20 mouse cellular contexts compared by ENCODE assay signal in the genomic region with DNA sequence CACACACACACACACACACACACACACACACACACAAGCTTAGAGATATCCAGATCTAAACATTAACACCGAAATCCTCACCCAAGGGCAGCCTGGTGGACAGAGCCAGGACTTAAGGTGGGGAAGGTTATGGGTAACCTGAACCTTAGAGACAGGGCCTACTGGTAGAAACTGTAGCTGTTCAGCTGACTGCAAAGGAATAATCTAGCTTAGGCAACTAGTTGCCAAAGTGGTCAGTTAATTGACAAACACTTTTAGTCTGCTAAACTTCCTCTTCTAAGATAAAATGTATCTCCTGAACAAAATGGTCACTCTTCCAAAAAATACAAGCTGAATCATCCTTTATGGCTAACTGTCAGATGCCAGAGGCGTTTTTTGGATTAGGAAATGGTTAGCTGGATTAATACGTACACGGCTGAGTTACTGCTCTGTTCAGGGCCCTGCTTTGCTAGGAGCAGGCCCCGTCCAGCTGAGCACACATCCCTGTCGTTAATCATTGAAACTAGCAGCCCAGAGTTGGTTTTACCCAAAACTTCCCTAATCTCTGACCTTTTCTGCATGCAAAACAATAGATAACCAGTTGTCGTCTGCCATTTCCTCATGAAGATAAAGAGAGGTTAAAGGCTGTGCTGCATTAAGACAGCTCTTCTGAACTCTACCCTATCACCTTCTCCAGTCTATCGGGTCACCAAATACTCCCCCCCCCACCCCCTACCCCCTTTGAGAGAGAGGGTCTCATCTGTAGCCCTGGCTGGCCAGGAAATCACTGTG. TPM values are rescaled to one million over a fixed set of nuclear protein-coding genes. Genes with fewer than 3 reads are reported as not detected.
DNase-seq lines count a peak whose midpoint lies in the region; ATAC-seq lines count a peak whose summit lies in the region.
"Had no signal": no experiment of that assay in that cellular context is flagged by ENCODE, and none has a peak within 500 bp of the region (broad histone marks: within the 10 kb centered on the region; RNA-seq: fewer than 3 reads in every experiment).

No protein-coding gene starts in this region.

- no peaks in the 10 kb centered on the region for H3K9me3 ChIP-seq in liver, embryonic 11.5 days (ENCODE audit: control insufficient read depth, low read length)
- no peaks in the 10 kb centered on the region for H3K9me3 ChIP-seq in liver, embryonic 16.5 days (replicated peaks; ENCODE audit: control insufficient read depth, low read length)
- H3K9me3 ChIP-seq in neural tube, embryonic 15.5 days (replicated peaks) = no peaks in the 10 kb centered on the region
- no peaks in the 10 kb centered on the region for H3K9me3 ChIP-seq in midbrain, embryonic 10.5 days (replicated peaks)
- H3K9me3 ChIP-seq: embryonic facial prominence, embryonic 10.5 days; hindbrain, embryonic 13.5 days; intestine, embryonic 15.5 days; lung, embryonic 15.5 days; megakaryocyte, embryonic 14.5 days had no signal

- H3K9ac ChIP-seq in liver, embryonic 11.5 days (ENCODE audit: low read depth, low read length) = no peak overlapping the region
- no peak overlapping the region for H3K9ac ChIP-seq in liver, embryonic 16.5 days (ENCODE audit: low read depth, low read length)
- no peak overlapping the region for H3K9ac ChIP-seq in neural tube, embryonic 15.5 days (replicated peaks)
- H3K9ac ChIP-seq: hindbrain, embryonic 13.5 days; intestine, embryonic 15.5 days; kidney, embryonic 15.5 days; lung, embryonic 15.5 days had no signal

- 18% methylated on average over 8 of the region's 8 CpGs for WGBS in liver, embryonic 11.5 days
- 10% methylated on average over 8 of the region's 8 CpGs for WGBS in liver, embryonic 16.5 days (ENCODE audit: insufficient replicate concordance)
- WGBS in neural tube, embryonic 15.5 days = 61% methylated on average over 8 of the region's 8 CpGs
- WGBS in midbrain, embryonic 10.5 days = 72% methylated on average over 8 of the region's 8 CpGs

- H3K4me1 ChIP-seq in liver, embryonic 11.5 days (replicated peaks; ENCODE audit: control insufficient read depth, insufficient read depth, low read length) = peaks cover 17% of the 10 kb centered on the region
- H3K4me1 ChIP-seq in liver, embryonic 16.5 days (ENCODE audit: control insufficient read depth, low read depth, low read length) = peaks cover 9% of the 10 kb centered on the region
- H3K4me1 ChIP-seq in neural tube, embryonic 15.5 days = peaks cover 21% of the 10 kb centered on the region
- H3K4me1 ChIP-seq in midbrain, embryonic 10.5 days = peaks cover 22% of the 10 kb centered on the region
- H3K4me1 ChIP-seq: intestine, embryonic 15.5 days; lung, embryonic 15.5 days had no signal

- no peaks in the 10 kb centered on the region for H3K36me3 ChIP-seq in liver, embryonic 11.5 days (ENCODE audit: control insufficient read depth, insufficient read depth, low read length)
- no peaks in the 10 kb centered on the region for H3K36me3 ChIP-seq in liver, embryonic 16.5 days (ENCODE audit: control insufficient read depth, insufficient read depth)
- no peaks in the 10 kb centered on the region for H3K36me3 ChIP-seq in neural tube, embryonic 15.5 days
- no peaks in the 10 kb centered on the region for H3K36me3 ChIP-seq in midbrain, embryonic 10.5 days
- H3K36me3 ChIP-seq: embryonic facial prominence, embryonic 10.5 days; hindbrain, embryonic 13.5 days; intestine, embryonic 15.5 days; kidney, embryonic 15.5 days; lung, embryonic 15.5 days had no signal

- ATAC-seq in liver, embryonic 11.5 days (replicated peaks; ENCODE audit: low FRiP score) = peak; percentile 85
- peak; percentile 45 for ATAC-seq in erythroid progenitor cell, adult 5-6 weeks (replicated peaks; ENCODE audit: low FRiP score, poor library complexity, severe bottlenecking)
- peak; percentile 64 for ATAC-seq in liver, embryonic 16.5 days (ENCODE audit: low read depth)
- no peak for ATAC-seq in neural tube, embryonic 15.5 days (ENCODE audit: low FRiP score)
- ATAC-seq: intestine, embryonic 15.5 days had no signal

- no peak overlapping the region for H3K4me3 ChIP-seq in liver, embryonic 11.5 days (ENCODE audit: low read depth, low read length)
- no peak overlapping the region for H3K4me3 ChIP-seq in liver, embryonic 16.5 days (ENCODE audit: low read depth, low read length)
- H3K4me3 ChIP-seq in neural tube, embryonic 15.5 days (replicated peaks) = no peak overlapping the region
- H3K4me3 ChIP-seq in midbrain, embryonic 10.5 days = no peak overlapping the region
- H3K4me3 ChIP-seq: embryonic facial prominence, embryonic 10.5 days; erythroblast, embryonic 14.5 days; hindbrain, embryonic 13.5 days; intestine, embryonic 15.5 days; kidney, embryonic 15.5 days; lung, embryonic 15.5 days; megakaryocyte, embryonic 14.5 days had no signal

- H3K4me2 ChIP-seq in liver, embryonic 11.5 days = no peak overlapping the region
- no peak overlapping the region for H3K4me2 ChIP-seq in liver, embryonic 16.5 days (ENCODE audit: low read depth, low read length)
- H3K4me2 ChIP-seq in neural tube, embryonic 15.5 days = no peak overlapping the region
- H3K4me2 ChIP-seq: hindbrain, embryonic 13.5 days; intestine, embryonic 15.5 days; kidney, embryonic 15.5 days; lung, embryonic 15.5 days had no signal

- H3K27ac ChIP-seq in liver, embryonic 11.5 days (ENCODE audit: low read depth, low read length) = no peak overlapping the region
- H3K27ac ChIP-seq in liver, embryonic 16.5 days (ENCODE audit: low read length) = no peak overlapping the region
- H3K27ac ChIP-seq in neural tube, embryonic 15.5 days (replicated peaks) = no peak overlapping the region
- H3K27ac ChIP-seq in midbrain, embryonic 10.5 days (replicated peaks) = no peak overlapping the region
- H3K27ac ChIP-seq: embryonic facial prominence, embryonic 10.5 days; hindbrain, embryonic 13.5 days; intestine, embryonic 15.5 days; kidney, embryonic 15.5 days; lung, embryonic 15.5 days had no signal

- DNase-seq in liver, embryonic 11.5 days (ENCODE audit: low spot score) = no peak
- no peak for DNase-seq in liver
- peak; percentile 73 for DNase-seq in yolk sac, embryonic 10.5 days (ENCODE audit: low spot score)
- no peak for DNase-seq in midbrain, embryonic 10.5 days (ENCODE audit: low spot score)
- no peak for DNase-seq in cerebellum, postnatal 10 days
- DNase-seq: B cell, adult 2 months; cerebellum, postnatal 25 days; gastrocnemius, postnatal 10 days; heart, postnatal 10 days had no signal

- no peaks in the 10 kb centered on the region for H3K27me3 ChIP-seq in liver, embryonic 11.5 days (replicated peaks; ENCODE audit: control insufficient read depth, insufficient read depth, low read length)
- no peaks in the 10 kb centered on the region for H3K27me3 ChIP-seq in liver, embryonic 16.5 days (ENCODE audit: control insufficient read depth, insufficient read depth, low read depth, low read length)
- no peaks in the 10 kb centered on the region for H3K27me3 ChIP-seq in neural tube, embryonic 15.5 days (replicated peaks)
- no peaks in the 10 kb centered on the region for H3K27me3 ChIP-seq in midbrain, embryonic 10.5 days (ENCODE audit: low read depth, poor library complexity, severe bottlenecking)
- H3K27me3 ChIP-seq: hindbrain, embryonic 13.5 days; intestine, embryonic 15.5 days; kidney, embryonic 15.5 days; lung, embryonic 15.5 days; megakaryocyte, embryonic 14.5 days had no signal

RNA-seq across cellular contexts. Expression of a gene that starts 54.5 kb away (rescaled TPM):
- polyA plus RNA-seq in liver, embryonic 11.5 days (2014; fragmentation: Nextera tagmentation; extraction: Ambion mirVana) = 0.08 and 0.11 TPM in 2 replicates
- total RNA-seq in erythroid progenitor cell, adult 5-6 weeks (2015; ENCODE audit: low replicate concordance) = not detected in 2 replicates
- 0.26 TPM in 1 of 2 replicates, not detected in the other for total RNA-seq in erythroid progenitor cell, adult 5-6 weeks (2017; ENCODE audit: low replicate concordance)
- 0.07 TPM in 1 of 2 replicates, not detected in the other for polyA plus RNA-seq in liver, embryonic 16.5 days (2015; fragmentation: Nextera tagmentation; extraction: Ambion mirVana)
- 0.08 and 0.15 TPM in 2 replicates for polyA plus RNA-seq in neural tube, embryonic 15.5 days (2015; fragmentation: Nextera tagmentation; extraction: Ambion mirVana)
- not detected in 2 replicates for polyA plus RNA-seq in midbrain, embryonic 10.5 days (2016; fragmentation: Nextera tagmentation; extraction: Ambion mirVana)
- total RNA-seq: left cerebral cortex, adult 18-20 months had no signal
- polyA plus RNA-seq: erythroblast, embryonic 14.5 days; lung, embryonic 15.5 days had no signal
